Mouse (Mus musculus) heart, adult 2 months (tissue): Measurements from ENCODE around the gene Ccdc60. TPM values are rescaled to one million over a fixed set of nuclear protein-coding genes. Genes with fewer than 3 reads are reported as not detected.
A peak's percentile ranks its signal among the peaks of the same experiment; 100 is the strongest.
"Not testable (repeated sequence)": the region's sequence is repeated elsewhere in the genome, so short reads cannot be mapped to it uniquely, and the experiment has no call there.

Experiments used
- DNase-seq, 2 experiments: peaks; one replicate each; pipeline ENCODE4 v3.0.0; 2021
- H3K27ac ChIP-seq: fragments of 200-600 bp; 2 replicates; pipeline ENCODE4 v1.8.1; 2022
- H3K27me3 ChIP-seq: fragments of 200-500 bp; 2 replicates; pipeline ENCODE4 v1.6.1; 2012; ENCODE audit warnings: mild to moderate bottlenecking, low read length, inconsistent platforms, mixed read lengths; ENCODE audit not compliant: control insufficient read depth, insufficient read depth
- H3K36me3 ChIP-seq: fragments of 200-500 bp; 2 replicates; pipeline ENCODE4 v1.6.1; 2012; ENCODE audit warnings: low read length, inconsistent platforms; ENCODE audit not compliant: control insufficient read depth, insufficient read depth
- H3K4me1 ChIP-seq: fragments of 200-500 bp; 2 replicates; pipeline ENCODE4 v1.6.1; 2011; ENCODE audit warnings: low read length; ENCODE audit not compliant: control insufficient read depth, insufficient read depth
- H3K4me3 ChIP-seq: fragments of 200-600 bp; 2 replicates; pipeline ENCODE4 v1.8.1; 2022
- H3K79me2 ChIP-seq: fragments of 200-500 bp; replicated peaks from 2 replicates; pipeline ENCODE4 v1.6.1; 2012; ENCODE audit warnings: mild to moderate bottlenecking, inconsistent platforms, low read length, moderate library complexity, mixed read lengths; ENCODE audit not compliant: control insufficient read depth, insufficient read depth
- H3K9ac ChIP-seq: fragments of 200-500 bp; 2 replicates; pipeline ENCODE4 v1.6.1; 2012; ENCODE audit warnings: low read depth, mild to moderate bottlenecking, control low read depth, inconsistent platforms, low read length, mixed read lengths
- CTCF ChIP-seq: fragments of 200-600 bp; IDR thresholded peaks from 2 replicates; pipeline ENCODE4 v1.8.1; 2022; ENCODE audit warnings: antibody characterized with exemption, mild to moderate bottlenecking, moderate library complexity
- EP300 ChIP-seq: fragments of 200-500 bp; IDR thresholded peaks from 2 replicates; pipeline ENCODE4 v1.6.1; 2011; ENCODE audit warnings: low read depth, low read length, control low read depth; ENCODE audit not compliant: insufficient read depth
- POLR2A ChIP-seq: fragments of 200-500 bp; IDR thresholded peaks from 2 replicates; pipeline ENCODE4 v1.6.1; 2011; ENCODE audit warnings: mild to moderate bottlenecking, low read depth, low read length, control low read depth; ENCODE audit not compliant: insufficient read depth
- WGBS: fragments of 180-500 bp; shearing (Covaris S2); methylation state at CpG from one replicate; pipeline ENCODE4 v1.1.7; 2018; 5-methylcytosine and 5-hydroxymethylcytosine counted together
- intact Hi-C: fragments of 180-260 bp; cut with DNase I; formaldehyde crosslinking; loops from one replicate; pipeline ENCODE4 v1.15.1; 2025
- polyA plus RNA-seq: library from polyadenylated mRNA; depleted of rRNA; stranded (reverse); fragments of >200 nt; gene quantifications from 2 replicates; pipeline ENCODE4 v1.2.3, GENCODE M21; 2012
- total RNA-seq, 2 experiments: library from RNA; stranded (reverse); gene quantifications; 2 replicates each; pipeline ENCODE4 v1.2.3; 2021

Ccdc60 gene
- total and polyA plus RNA-seq, 3 experiments = 0.08 TPM; not detected in 2

- TF ChIP-seq POLR2A (no peak), CTCF (no peak), EP300 (no peak)
- Histone ChIP-seq H3K4me1 (peaks cover 3% of the 10 kb centered on the region), H3K36me3 (no peaks in the 10 kb centered on the region), H3K27ac (no peak overlapping the region), H3K27me3 (no peaks in the 10 kb centered on the region), H3K9ac (no peak overlapping the region), H3K79me2 (no peaks in the 10 kb centered on the region), H3K4me3 (no peak overlapping the region)
- WGBS = 63% methylated on average over 15 of the region's 15 CpGs
- DNase-seq = no peak
- intact Hi-C loops = no loop called here
Observed at GRCm38 (mm10) chr5:116312111-116312737, 23.4 kb upstream of the Ccdc60 start.

- Histone ChIP-seq H3K9ac (no peak overlapping the region), H3K4me3 (no peak overlapping the region), H3K27ac (no peak overlapping the region), H3K4me1 (peaks cover 3% of the 10 kb centered on the region), H3K79me2 (no peaks in the 10 kb centered on the region), H3K27me3 (no peaks in the 10 kb centered on the region), H3K36me3 (no peaks in the 10 kb centered on the region)
- intact Hi-C loops = no loop called here
- no peak for TF ChIP-seq EP300
- no peak for TF ChIP-seq CTCF
- no peak for TF ChIP-seq POLR2A
- no peak for DNase-seq
- WGBS = 92% methylated on average over 6 of the region's 6 CpGs
Observed at GRCm38 (mm10) chr5:116311636-116312035, 22.9 kb upstream of the Ccdc60 start.

- Histone ChIP-seq H3K27me3 (no peaks in the 10 kb centered on the region), H3K79me2 (no peaks in the 10 kb centered on the region), H3K9ac (no peak overlapping the region), H3K4me3 (no peak overlapping the region), H3K27ac (no peak overlapping the region), H3K36me3 (no peaks in the 10 kb centered on the region), H3K4me1 (peaks cover 3% of the 10 kb centered on the region)
- 5% methylated on average over 6 of the region's 6 CpGs for WGBS
- TF ChIP-seq CTCF = no peak
- TF ChIP-seq EP300 = no peak
- TF ChIP-seq POLR2A = no peak
- peak; percentile 27 to 34 for DNase-seq
- intact Hi-C loops = no loop called here
Observed at GRCm38 (mm10) chr5:116309383-116309801, 20.6 kb upstream of the Ccdc60 start.

DNA sequence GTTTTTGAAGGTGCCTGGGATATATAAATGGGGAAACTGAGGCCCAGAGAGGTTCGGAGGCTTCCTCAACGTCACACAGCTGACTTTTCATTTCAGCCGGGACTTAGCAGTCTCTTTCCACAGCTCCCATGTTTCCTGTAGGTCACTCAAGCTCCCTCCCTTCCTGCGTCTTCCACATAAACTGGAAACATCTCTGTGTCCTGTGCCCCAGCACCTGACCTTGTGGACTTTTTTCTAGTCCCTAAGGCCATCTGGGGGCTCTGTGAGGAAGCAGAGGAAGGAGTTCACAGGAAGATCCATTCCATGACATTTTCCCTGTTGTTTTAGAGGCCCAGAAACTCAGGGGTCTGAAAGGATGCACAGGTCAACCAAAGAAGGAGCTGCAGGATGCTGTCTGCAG is 16.8 kb upstream of the Ccdc60 start:
- Histone ChIP-seq H3K4me1 (peaks cover 3% of the 10 kb centered on the region), H3K27ac (no peak overlapping the region), H3K4me3 (no peak overlapping the region), H3K27me3 (no peaks in the 10 kb centered on the region), H3K9ac (no peak overlapping the region), H3K36me3 (no peaks in the 10 kb centered on the region), H3K79me2 (no peaks in the 10 kb centered on the region)
- DNase-seq = no peak
- TF ChIP-seq CTCF (no peak), POLR2A (no peak), EP300 (no peak)
- intact Hi-C loops = no loop called here
- WGBS = 44% methylated on average over 4 of the region's 4 CpGs

DNA sequence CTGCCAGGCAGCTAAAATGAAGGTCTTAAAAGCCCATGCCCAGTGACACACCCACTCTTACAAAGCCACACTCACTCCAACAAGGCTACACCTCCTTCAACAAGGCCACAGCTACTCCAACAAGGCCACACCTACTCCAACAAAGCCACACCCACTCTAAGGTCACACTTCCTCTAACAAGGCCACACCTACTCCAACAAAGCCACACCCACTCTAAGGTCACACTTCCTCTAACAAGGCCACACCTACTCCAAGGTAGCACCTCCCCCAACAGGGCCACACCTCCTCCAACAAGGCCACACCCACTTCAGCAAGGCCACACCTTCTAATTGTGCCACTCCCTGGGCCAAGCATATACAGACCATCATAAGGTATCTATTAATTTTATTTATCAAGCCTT is 16.4 kb upstream of the Ccdc60 start:
- H3K4me1 ChIP-seq, H3K36me3 ChIP-seq, H3K27ac ChIP-seq, H3K4me3 ChIP-seq, H3K9ac ChIP-seq, intact Hi-C loops, DNase-seq, H3K79me2 ChIP-seq, H3K27me3 ChIP-seq: not testable (repeated sequence)

- 20% methylated on average over 9 of the region's 9 CpGs for WGBS
Observed at GRCm38 (mm10) chr5:116300984-116301383, 12.2 kb upstream of the Ccdc60 start.

More at GRCm38 (mm10) chr5:116300984-116301383, 12.2 kb upstream of the Ccdc60 start:
- intact Hi-C loops = no loop called here
- no peaks in the 10 kb centered on the region for H3K79me2 ChIP-seq
- no peaks in the 10 kb centered on the region for H3K4me1 ChIP-seq
- no peaks in the 10 kb centered on the region for H3K27me3 ChIP-seq
- no peak overlapping the region for H3K9ac ChIP-seq
- DNase-seq = no peak
- no peaks in the 10 kb centered on the region for H3K36me3 ChIP-seq
- no peak overlapping the region for H3K4me3 ChIP-seq
- no peak overlapping the region for H3K27ac ChIP-seq
- TF ChIP-seq POLR2A (no peak), CTCF (no peak), EP300 (no peak)
